Mouse (Mus musculus) T-cell, adult 2 months (primary cell): Measurements from ENCODE around the gene Fxyd3.

Experiments
- DNase-seq: peaks from one replicate; pipeline ENCODE4 v3.0.0; 2022; ENCODE audit warnings: low spot score

The Fxyd3 gene

DNA sequence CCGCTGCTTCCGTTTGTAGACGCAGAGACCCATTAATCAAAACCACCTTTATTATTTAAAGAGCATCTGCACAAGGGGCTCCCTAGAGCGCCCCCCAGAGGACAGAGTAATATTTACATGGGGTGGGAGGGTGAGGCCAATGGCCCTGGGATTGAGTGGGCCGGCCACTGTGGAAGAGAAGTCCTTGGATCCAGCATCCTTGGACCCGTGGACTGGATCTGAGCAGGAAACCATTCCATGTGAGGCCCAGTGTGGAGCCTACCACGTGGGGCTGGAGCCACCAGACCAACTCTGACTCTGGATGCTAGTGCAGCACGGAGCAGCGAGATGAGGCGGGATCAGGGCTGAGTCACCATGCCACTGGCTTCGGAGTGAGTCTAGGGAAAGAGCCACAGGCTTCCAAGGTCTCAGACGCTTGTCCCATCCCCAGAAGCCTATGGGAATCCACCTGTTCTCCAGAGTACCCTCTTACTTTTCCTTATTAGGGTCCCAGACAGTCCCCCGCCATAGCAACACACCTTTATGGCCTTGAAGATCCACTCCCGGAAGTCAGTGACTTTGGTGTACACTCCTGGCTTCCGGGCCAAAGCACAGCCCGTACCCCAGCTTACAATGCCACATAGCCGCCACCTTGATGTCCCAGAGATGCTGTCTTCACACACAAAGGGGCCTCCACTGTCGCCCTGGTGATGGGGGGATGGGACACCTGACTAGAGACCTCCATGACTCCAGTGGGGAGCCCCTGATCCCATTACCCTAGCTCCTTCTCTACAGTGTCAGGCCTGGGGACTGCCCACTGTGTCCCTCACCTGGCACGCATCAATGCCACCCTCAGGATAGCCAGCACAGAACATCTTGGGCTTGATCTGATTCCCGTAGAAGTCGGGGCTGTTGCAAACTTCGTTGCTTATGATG, 22.4 kb upstream of the Fxyd3 start:
- DNase-seq = no peak

GRCm38 (mm10) chr7:31097583-31098248, 21.2 kb upstream of the Fxyd3 start:
- peak; percentile 88 for DNase-seq

DNA sequence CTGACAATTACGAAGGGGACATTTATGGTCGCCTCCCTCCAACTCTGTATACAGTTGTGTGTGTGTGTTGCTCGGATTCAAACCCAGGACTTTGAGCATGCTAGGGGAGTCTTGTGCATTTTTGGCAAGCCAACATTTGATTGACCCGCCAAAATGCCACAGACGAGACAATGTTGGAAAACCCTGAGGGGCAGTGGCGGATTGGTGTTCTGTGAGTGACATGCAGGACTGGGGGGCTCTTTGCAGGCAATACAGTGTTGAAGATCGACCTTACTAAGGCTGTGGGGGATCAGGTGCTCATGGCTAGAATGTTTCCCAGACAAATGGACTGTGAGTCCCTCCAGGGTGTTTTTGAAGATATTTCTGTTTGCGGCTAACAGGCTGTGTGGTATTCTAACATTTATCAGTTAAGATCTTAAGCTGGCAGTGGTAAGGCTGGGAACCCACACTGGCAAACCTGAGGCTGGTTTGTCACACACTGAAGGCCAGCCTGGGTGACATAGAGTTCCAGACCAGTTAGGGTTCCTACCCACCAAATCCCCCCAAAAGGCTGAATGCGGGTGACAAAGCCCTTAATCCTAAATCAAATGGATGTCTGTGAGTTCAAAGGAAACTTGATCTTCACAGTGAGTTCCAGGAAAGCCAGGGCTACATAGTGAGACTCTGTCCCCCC, 20.5 kb upstream of the Fxyd3 start:
- no peak for DNase-seq

GRCm38 (mm10) chr7:31094774-31095501, 18.4 kb upstream of the Fxyd3 start:
- DNase-seq = peak; percentile 52

DNA sequence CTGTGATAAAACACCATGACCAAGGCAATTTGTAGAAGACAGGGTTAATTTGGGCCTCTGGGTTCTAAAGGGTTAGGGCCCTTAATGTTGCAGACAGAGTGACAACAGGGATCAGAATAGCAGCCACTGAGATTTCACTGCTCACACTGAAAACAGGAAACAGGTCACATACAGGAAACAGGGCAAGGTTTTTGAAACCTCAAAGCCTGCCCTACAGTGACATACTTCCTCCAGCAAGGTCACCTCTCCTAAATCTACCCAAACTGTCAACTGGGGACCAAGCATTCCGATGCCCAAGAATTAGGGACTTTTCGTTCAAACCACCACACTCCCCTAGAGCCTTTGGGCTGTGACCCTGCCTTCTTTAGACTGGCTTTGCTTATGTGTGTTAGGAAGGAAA, 13.2 kb upstream of the Fxyd3 start:
- DNase-seq = peak; percentile 78

DNA sequence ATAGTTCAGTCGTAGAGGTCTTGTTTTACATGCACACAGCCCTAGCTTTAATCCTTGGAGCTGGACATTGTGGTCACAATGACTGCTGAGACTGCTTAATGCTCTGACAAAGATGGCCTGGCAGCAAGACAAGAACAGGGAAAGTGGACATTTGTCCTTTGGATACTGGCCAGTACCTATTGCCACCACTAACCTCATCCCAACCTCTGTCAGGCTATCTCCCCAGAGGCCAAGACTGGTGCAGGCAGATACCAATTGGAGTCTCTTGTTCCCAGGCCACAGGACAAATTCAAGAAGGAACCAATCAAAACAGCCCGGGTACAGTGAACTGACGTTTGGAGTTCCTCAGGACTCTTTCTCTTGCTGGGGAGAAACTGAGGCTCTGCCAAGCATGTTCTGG, 11.7 kb upstream of the Fxyd3 start:
- no peak for DNase-seq

DNA sequence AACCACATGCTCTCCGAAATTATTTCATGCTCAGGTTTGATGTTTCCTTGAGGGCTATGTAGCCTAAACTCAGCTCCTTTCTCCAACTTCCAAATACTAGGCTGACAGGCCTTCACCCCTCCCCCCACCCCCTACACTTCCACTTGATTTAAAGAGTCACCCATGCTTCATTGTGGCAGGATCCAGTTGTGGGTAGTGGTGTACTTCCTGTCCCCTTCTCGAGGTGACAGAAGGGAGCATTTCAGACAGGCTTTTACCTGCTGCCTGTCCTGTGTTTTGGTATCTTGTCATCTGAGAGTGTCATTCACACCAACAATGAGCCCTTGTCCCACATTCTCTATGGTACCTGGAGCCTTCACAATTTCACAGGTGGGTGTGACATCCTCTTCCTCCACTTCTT, 10.8 kb upstream of the Fxyd3 start:
- DNase-seq = peak; percentile 55

DNA sequence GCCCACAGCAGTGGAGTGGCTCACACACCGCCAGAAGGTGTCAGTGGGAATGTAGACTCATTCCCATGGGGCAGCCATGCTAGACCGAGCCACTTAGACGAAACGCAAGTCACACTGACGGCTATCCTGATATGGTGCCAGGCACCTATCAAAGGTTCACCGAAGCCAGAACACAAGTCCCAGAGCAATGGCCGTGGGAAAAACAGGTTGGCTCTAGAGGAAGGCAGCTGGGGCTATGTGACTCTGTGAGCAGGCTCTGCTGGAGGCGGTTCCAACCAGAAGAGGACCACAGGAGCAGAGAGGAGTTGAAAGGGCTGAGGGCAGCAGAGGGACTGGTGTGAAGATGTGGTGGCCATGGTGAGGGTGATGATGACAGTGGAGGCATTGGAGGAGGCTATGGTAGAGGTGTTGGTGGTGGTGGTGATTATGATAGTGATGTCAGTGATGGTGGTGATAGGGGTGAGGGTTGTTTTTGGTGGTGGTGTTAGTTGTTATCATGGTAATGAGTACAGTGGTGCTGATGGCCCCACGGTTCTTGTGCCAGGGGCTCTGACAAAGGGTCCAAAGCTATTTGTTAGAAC, 9.8 kb upstream of the Fxyd3 start:
- peak; percentile 30 for DNase-seq

DNA sequence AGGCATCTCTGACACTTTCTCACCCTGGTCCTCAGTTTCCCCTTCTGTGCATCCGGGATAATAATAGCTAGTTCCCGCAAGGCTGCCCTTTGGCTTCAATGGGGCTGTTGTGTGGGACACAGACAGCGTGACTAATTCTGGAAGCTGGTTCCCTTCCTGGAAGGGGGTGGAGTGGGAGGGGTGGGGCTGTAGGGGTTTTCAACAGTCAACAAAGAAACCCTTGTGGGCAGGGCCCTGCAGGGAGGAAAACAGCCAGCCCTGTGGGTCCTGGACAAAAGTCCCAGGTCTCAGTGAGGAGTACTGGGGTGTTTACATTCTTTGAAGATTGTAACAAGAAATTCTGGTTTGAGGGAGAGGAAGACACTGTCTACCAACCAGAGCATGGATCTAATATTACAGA, 8.7 kb upstream of the Fxyd3 start:
- DNase-seq = no peak

DNA sequence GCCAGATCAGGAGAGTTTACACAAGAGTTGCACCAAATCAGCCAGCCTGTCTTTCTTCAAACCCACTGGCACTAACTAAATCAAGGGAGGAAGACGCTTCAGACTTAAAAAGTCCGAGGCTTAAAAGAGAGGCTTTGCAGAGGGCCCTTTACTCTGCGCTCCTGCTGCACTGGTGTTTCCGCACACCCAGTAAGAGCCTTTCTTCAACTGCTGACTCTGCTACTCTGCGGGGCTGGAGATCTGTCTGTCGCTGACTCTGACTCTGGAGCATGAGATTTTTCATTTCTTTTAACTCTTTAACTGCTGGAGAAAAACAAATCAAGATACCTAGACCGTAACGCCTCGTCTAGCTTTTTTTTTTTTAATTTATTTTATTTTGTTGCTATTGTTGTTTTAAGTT, 7.6 kb upstream of the Fxyd3 start:
- DNase-seq = peak; percentile 34

GRCm38 (mm10) chr7:31082831-31083588, 6.5 kb upstream of the Fxyd3 start:
- no peak for DNase-seq

GRCm38 (mm10) chr7:31082106-31082505, 5.6 kb upstream of the Fxyd3 start:
- no peak for DNase-seq

DNA sequence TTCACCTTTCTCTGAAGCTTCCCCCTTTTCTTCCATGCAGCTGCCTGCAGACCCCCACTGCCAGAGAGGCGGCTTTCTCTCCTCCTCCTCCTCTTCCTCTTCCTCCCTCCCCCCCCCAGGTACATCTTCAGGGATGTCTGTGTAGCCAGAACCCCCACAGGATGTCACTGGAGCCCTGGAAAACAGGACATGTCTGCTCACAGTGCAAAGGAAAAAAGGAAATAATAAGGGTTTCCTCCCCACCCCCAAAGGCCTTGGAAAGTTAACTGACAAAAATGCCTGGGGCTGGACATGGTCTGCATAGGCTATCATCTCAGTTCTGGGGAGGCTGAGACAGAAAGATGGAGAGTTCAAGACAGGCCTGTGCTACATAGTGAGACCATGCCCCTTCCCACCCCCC, 4.6 kb upstream of the Fxyd3 start:
- no peak for DNase-seq

DNA sequence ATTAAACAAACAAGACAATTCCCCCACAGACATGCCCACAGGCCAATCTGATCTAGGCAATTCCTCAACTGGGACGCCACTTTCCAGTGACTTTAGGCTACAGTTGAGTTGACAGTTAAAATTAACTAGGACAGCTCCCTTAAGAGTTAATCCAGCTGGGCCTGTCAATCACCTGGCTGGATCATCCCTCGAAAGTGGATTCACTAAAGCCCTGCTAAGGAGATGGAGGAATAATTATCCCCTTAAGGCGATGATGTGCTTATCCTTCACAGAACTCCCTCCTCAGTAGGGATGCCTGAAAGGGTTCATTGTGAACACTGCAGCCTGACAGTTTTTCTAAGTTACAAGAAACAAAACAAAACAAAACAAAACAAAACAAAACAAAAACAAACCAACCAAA, 4.1 kb upstream of the Fxyd3 start:
- no peak for DNase-seq

- DNase-seq = no peak
Measured at GRCm38 (mm10) chr7:31079670-31080069, 3.2 kb upstream of the Fxyd3 start.

- DNase-seq = peak; percentile 38
Measured at GRCm38 (mm10) chr7:31077885-31078445, 1.5 kb upstream of the Fxyd3 start.

DNA sequence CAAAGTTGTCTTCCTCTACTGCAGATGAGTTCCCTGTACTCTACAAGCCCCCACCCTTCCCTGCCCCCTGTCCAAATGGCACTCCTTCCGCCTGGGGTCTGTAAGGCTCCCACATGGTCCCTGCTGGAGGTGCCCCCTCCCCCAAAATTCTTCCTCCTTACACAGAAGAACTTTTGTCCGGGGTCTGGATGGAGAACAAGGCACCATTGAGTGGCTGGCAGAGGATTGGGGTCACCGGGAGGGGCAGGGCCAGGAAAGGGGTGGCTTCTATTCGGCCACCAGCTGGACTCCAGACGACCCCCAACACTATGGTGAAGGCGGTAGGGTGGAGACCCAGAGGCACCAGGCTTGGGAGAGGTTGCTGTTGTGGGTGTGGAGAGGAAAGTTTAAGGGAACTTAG, 966 bp upstream of the Fxyd3 start:
- DNase-seq = no peak

DNA sequence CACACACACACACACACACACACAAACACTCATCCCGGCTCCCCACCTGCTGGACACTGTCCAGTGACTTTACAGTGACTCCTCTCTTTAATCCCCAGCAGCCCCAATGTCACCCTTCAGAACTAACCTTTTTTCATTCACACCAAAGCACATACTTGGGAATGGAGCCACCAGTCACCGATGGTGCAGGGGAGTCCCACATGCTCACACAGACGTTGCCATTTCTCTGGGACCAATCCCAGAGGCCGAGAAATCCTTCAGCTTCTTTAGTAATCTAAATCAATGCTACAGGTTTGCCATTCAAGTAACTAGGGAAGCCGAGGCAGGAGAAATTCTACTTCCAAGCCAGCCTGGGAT, 1.8 kb downstream of the Fxyd3 start:
- DNase-seq = no peak

GRCm38 (mm10) chr7:31074061-31074712, 2.3 kb downstream of the Fxyd3 start:
- DNase-seq = no peak

- no peak for DNase-seq
Measured at GRCm38 (mm10) chr7:31073546-31073945, 3.0 kb downstream of the Fxyd3 start.
